Mouse (Mus musculus): ENCODE data around the gene Elmo2. TPM values are rescaled to one million over a fixed set of nuclear protein-coding genes. Genes with fewer than 3 reads are reported as not detected.

The Elmo2 gene
- 24.3 and 27.3 TPM in 2 replicates for total RNA-seq (2017)

DNA sequence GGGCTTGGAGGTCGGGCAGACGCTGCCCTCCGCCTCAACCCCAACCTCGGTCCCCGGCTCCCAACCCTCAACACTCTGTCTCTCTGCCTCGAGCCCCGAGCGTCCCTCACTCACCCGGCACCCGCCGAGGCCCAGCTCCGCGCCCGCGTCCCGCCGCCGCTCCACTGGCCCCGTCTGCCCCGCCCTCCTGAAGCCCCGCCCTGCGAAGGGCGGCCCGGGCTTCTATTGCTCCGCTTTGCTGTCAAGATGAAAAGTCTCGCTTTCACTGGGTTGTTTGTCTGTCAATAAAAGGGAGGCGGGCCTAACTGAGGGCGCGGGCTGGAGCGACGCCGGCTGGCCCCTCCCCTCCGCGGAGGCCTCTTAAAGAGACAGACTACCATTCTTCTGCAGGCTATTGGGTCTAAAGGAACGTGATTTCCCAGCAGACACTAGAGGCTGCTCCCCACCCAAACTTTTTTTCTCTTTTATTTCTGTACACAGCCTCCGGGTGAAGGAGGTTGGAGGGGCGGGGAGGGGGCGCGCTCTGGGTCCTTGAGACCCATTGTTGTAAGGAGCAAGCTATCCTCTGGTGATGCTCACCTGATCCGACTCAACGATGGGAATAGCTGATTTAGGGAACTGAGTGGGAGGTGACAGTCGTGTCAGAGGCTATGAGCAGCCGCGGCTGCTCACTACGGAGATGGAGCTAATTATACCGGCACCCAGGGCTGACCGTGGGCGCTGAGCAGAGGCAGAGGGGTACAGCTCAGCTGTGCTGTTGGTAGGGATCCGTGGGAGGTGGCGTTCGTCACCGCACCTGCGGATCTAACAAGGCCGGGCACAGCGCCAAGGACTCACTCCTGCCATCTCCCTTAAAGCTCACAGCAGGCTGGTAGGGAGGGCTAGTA, at the start of gene Elmo2:
TSS of gene Elmo2 (minus strand) at position 176 of the 887 bp plus-strand sequence.
- peak; percentile 91 to 94 for ATAC-seq (replicated peaks in 1 of 2; ENCODE audit: insufficient read depth in 1 of 2, low FRiP score in 2 of 2, low TSS enrichment in 1 of 2, low read depth in 1 of 2, poor library complexity in 2 of 2, severe bottlenecking in 2 of 2)

GRCm38 (mm10) chr2:165376001-165376400, 49.7 kb upstream of the Elmo2 start:
- ATAC-seq (replicated peaks in 1 of 2; ENCODE audit: insufficient read depth in 1 of 2, low FRiP score in 2 of 2, low TSS enrichment in 1 of 2, low read depth in 1 of 2, poor library complexity in 2 of 2, severe bottlenecking in 2 of 2): no peak

GRCm38 (mm10) chr2:165375478-165375877, 49.2 kb upstream of the Elmo2 start:
- ATAC-seq (replicated peaks in 1 of 2; ENCODE audit: insufficient read depth in 1 of 2, low FRiP score in 2 of 2, low TSS enrichment in 1 of 2, low read depth in 1 of 2, poor library complexity in 2 of 2, severe bottlenecking in 2 of 2): no peak

- no peak for ATAC-seq (replicated peaks in 1 of 2; ENCODE audit: insufficient read depth in 1 of 2, low FRiP score in 2 of 2, low TSS enrichment in 1 of 2, low read depth in 1 of 2, poor library complexity in 2 of 2, severe bottlenecking in 2 of 2)
These were observed 44.8 kb upstream of the Elmo2 start for GRCm38 (mm10) chr2:165371066-165371465.

GRCm38 (mm10) chr2:165370348-165370747, 44.1 kb upstream of the Elmo2 start:
- no peak for ATAC-seq (replicated peaks in 1 of 2; ENCODE audit: insufficient read depth in 1 of 2, low FRiP score in 2 of 2, low TSS enrichment in 1 of 2, low read depth in 1 of 2, poor library complexity in 2 of 2, severe bottlenecking in 2 of 2)

DNA sequence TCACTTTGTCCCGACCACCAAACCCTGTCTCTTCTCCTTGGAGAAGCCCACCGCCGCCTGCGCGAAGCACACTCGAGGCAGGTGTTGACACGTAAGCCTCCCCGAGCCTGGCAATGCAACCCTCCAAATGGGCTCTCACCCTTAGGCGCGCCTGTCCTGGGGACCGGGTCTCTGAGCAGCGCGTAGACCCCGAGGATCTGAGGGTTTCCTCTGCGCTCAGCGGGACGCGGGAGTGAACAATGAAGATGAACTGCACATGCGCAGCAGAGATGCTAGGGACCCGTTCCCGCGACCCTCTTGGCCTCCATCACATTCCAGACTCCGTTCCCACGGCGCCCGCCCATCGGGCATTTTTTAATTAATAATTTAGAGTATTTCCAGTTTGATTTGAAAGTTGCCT, 42.2 kb upstream of the Elmo2 start, which contains the start of gene Zfp663:
TSS of gene Zfp663 (minus strand) at position 234 of the 400 bp plus-strand sequence.
- no peak for ATAC-seq (replicated peaks in 1 of 2; ENCODE audit: insufficient read depth in 1 of 2, low FRiP score in 2 of 2, low TSS enrichment in 1 of 2, low read depth in 1 of 2, poor library complexity in 2 of 2, severe bottlenecking in 2 of 2)

DNA sequence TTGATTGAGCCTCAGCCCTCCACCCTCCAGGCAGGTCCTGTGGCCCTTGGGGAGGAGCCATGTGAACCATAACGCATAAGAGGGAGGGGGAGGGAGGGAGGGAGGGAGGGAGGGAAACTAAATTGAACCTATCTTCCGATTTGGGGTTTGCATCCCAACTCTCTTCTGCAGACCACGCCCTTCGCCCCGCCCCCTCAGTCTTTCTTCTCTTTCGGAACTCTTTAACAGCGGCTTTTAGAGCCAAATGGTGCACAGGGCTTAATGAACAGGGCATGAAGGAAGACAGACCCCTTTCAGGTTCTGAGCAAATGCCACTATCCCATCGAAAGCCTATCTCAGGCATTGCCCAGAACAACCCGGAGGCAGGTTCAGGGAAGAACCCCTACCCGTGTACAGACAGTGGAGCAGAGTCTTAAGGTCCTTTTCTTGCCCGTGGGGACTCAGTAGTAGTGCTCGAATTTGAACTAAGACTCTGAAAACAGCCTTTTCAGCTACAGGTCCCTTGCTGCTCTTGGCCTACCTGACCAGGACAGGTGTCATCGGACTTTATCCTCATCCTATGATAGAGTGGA, 41.7 kb upstream of the Elmo2 start:
- no peak for ATAC-seq (replicated peaks in 1 of 2; ENCODE audit: insufficient read depth in 1 of 2, low FRiP score in 2 of 2, low TSS enrichment in 1 of 2, low read depth in 1 of 2, poor library complexity in 2 of 2, severe bottlenecking in 2 of 2)

DNA sequence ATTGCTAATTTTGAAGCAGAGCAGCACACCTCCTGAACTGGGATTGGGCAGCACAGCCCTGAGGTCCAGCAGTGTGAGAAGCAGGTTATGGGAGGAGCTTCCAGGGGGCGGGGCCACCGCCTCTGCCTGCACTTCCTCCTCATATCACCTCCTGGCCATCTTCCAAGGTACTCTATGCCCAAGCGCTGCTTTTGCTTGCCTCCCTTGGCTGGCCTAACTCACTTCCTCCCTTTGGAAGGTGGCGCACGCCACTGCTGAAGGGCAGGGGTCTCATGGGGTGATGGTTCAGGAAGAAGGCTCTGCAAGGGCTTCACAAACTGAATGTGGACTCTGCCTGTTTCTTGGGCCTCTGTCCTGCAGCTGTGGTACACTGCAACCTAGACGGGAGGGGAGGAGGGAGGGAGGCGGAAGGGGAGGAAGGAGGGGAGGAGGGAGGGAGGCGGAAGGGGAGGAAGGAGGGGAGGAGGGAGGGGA, 40.8 kb upstream of the Elmo2 start:
- peak; percentile 54 to 78 for ATAC-seq (replicated peaks in 1 of 2; ENCODE audit: insufficient read depth in 1 of 2, low FRiP score in 2 of 2, low TSS enrichment in 1 of 2, low read depth in 1 of 2, poor library complexity in 2 of 2, severe bottlenecking in 2 of 2)

GRCm38 (mm10) chr2:165364334-165365091, 38.2 kb upstream of the Elmo2 start:
- peak; percentile 43 to 44; a peak in 2 of 4 replicates for ATAC-seq (replicated peaks in 1 of 2; ENCODE audit: insufficient read depth in 1 of 2, low FRiP score in 2 of 2, low TSS enrichment in 1 of 2, low read depth in 1 of 2, poor library complexity in 2 of 2, severe bottlenecking in 2 of 2)

DNA sequence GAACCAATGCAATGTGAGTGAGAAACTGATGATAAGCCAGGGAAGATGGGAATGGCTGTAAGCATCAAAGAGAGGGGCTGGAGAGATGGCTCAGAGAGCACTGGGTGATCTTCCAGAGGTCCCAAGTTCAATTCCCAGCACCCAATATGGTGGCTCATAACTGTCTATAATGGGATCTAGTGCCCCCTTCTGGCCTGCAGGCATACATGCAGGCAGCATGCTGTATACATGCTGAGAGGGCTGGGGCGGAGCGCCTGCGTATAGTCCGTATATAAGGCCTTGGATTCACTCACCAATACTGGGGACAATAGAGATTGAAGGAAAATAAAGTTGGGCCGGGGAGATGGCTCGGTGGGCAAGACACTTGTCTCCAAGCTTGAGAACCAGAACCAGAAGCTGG, 37.0 kb upstream of the Elmo2 start:
- ATAC-seq (replicated peaks in 1 of 2; ENCODE audit: insufficient read depth in 1 of 2, low FRiP score in 2 of 2, low TSS enrichment in 1 of 2, low read depth in 1 of 2, poor library complexity in 2 of 2, severe bottlenecking in 2 of 2): no peak

GRCm38 (mm10) chr2:165360861-165361260, 34.6 kb upstream of the Elmo2 start:
- ATAC-seq (replicated peaks in 1 of 2; ENCODE audit: insufficient read depth in 1 of 2, low FRiP score in 2 of 2, low TSS enrichment in 1 of 2, low read depth in 1 of 2, poor library complexity in 2 of 2, severe bottlenecking in 2 of 2): peak; percentile 60 to 73

GRCm38 (mm10) chr2:165351828-165352513, 25.7 kb upstream of the Elmo2 start:
- no peak for ATAC-seq (replicated peaks in 1 of 2; ENCODE audit: insufficient read depth in 1 of 2, low FRiP score in 2 of 2, low TSS enrichment in 1 of 2, low read depth in 1 of 2, poor library complexity in 2 of 2, severe bottlenecking in 2 of 2)

DNA sequence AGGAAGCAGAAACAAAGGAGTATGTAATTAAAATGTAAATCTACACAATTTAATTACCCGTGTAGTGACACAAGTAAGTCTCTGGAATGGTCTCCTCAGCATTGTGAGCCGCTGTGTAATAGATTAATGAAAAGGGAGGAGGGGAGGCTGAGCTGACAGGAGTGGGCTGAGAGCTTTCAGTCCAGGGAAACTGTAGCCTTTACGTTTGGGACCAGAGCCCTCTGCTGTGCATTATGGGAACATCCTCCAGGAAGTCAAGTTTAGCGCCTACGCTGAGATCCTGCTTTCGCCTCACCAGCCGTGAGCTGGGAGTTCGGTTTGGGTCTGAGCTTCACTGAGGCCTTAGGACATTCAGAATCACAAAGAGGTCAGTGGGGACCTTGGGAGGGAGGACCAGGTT, 23.2 kb upstream of the Elmo2 start:
- ATAC-seq (replicated peaks in 1 of 2; ENCODE audit: insufficient read depth in 1 of 2, low FRiP score in 2 of 2, low TSS enrichment in 1 of 2, low read depth in 1 of 2, poor library complexity in 2 of 2, severe bottlenecking in 2 of 2): 0 out of 4 replicates have a peak, but pooled peaks of 1 of the 2 experiments have one; percentile 32

DNA sequence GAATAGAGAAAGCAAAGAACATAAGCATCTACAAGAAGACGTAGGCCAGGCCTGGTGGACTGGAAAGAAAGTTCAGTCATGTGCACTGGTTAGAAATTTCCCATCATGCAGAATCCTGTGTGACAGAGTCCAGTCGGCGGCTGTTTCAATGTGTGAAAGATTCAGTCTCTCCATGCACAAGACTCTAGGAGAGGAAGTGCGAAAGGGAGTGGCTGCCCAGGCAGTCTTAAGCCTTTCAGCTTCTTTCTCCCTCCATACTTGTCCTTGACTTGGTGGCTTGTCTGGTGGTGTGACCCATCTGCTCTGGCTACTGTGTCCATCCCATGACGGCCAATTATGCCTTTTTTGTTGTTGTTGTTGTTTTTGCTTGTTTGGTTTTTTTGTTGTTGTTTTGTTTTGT, 19.9 kb upstream of the Elmo2 start:
- no peak for ATAC-seq (replicated peaks in 1 of 2; ENCODE audit: insufficient read depth in 1 of 2, low FRiP score in 2 of 2, low TSS enrichment in 1 of 2, low read depth in 1 of 2, poor library complexity in 2 of 2, severe bottlenecking in 2 of 2)

DNA sequence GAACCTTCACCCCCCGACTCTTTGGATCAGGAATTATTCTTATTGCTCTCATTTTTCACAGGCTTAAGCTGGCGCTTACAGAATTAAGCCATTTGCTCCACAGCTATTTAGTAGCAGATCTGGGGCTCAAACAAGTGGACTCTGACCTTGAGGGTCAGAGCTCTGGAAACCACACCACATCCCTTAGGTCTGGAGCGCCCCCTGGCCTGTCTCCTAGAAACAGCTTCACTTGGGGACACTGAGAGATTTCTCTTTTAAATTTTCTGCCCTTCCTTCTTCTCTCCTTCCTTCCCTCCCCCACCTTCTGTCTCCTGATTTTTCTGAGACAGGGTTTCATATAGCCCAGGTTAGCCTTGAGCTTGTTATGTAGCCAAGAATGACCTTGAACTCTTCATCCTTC, 10.9 kb upstream of the Elmo2 start:
- no peak for ATAC-seq (replicated peaks in 1 of 2; ENCODE audit: insufficient read depth in 1 of 2, low FRiP score in 2 of 2, low TSS enrichment in 1 of 2, low read depth in 1 of 2, poor library complexity in 2 of 2, severe bottlenecking in 2 of 2)

DNA sequence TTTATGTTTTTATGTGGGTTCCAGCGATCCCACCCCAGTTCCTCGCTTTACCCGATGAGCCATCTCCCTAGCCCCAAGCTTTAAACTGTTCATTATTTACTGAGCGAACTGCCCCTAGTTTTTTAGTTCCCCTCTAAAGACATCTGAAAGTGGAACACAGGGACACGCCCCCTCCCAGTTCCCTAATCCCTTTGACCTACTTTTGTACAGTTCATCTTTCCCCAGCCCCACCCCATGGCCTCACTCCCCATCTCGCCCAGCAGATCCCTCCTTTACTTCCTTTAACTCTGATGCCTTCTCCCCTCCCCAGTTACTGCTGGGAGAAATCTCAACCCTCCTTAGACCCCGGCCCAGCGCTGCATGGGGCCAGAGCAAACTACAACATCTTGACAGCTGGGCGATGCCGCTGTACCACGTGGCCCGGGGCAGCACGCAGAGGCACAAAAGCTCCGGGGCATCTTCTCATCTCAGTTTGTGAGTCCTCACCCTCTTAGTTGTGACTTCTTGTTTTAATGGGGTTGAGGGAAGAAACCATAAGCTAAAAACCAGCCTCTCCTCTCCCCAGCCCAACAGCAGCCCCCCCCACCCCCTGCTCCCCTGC, 6.4 kb upstream of the Elmo2 start:
- peak in 1 of 2 experiments; percentile 34; a peak in 2 of 4 replicates for ATAC-seq (replicated peaks in 1 of 2; ENCODE audit: insufficient read depth in 1 of 2, low FRiP score in 2 of 2, low TSS enrichment in 1 of 2, low read depth in 1 of 2, poor library complexity in 2 of 2, severe bottlenecking in 2 of 2)

- no peak for ATAC-seq (replicated peaks in 1 of 2; ENCODE audit: insufficient read depth in 1 of 2, low FRiP score in 2 of 2, low TSS enrichment in 1 of 2, low read depth in 1 of 2, poor library complexity in 2 of 2, severe bottlenecking in 2 of 2)
These were observed 3.4 kb upstream of the Elmo2 start for GRCm38 (mm10) chr2:165329703-165330102.

Measured in hematopoietic stem cell, adult 5-6 weeks (primary cell).